Mouse (Mus musculus) kidney, postnatal 0 days (tissue): ENCODE data around the gene Slc46a1. TPM values are rescaled to one million over a fixed set of nuclear protein-coding genes. Genes with fewer than 3 reads are reported as not detected.

Source experiments
- ATAC-seq: fragments of 200-750 bp; cut with Nextera tagmentation; replicated peaks from 2 replicates; pipeline ENCODE4 v1.8.0; 2017; ENCODE audit warnings: low read depth, moderate number of reproducible peaks, moderate TSS enrichment, moderate library complexity; ENCODE audit not compliant: low FRiP score
- DNase-seq: peaks from one replicate; pipeline ENCODE4 v3.0.0-alpha.2; 2016; ENCODE audit warnings: low spot score
- H3K27ac ChIP-seq: fragments of 300-500 bp; sonication (generic); 2 replicates; pipeline ENCODE4 v1.5.1; 2014; ENCODE audit warnings: mild to moderate bottlenecking
- H3K27me3 ChIP-seq: fragments of 300-500 bp; sonication (generic); 2 replicates; pipeline ENCODE4 v1.6.1; 2014; ENCODE audit warnings: low read length, mixed read lengths; ENCODE audit not compliant: insufficient read depth
- H3K36me3 ChIP-seq: fragments of 300-500 bp; sonication (generic); 2 replicates; pipeline ENCODE4 v1.6.1; 2014; ENCODE audit warnings: low read length, mixed read lengths; ENCODE audit not compliant: insufficient read depth
- H3K4me1 ChIP-seq: fragments of 300-500 bp; sonication (generic); replicated peaks from 2 replicates; pipeline ENCODE4 v1.6.1; 2014; ENCODE audit warnings: antibody characterized with exemption, low read length, mixed read lengths; ENCODE audit not compliant: insufficient read depth
- H3K4me2 ChIP-seq: fragments of 300-500 bp; sonication (generic); 2 replicates; pipeline ENCODE4 v1.6.1; 2014; ENCODE audit warnings: mild to moderate bottlenecking, low read length, moderate library complexity, mixed read lengths
- H3K4me3 ChIP-seq: fragments of 300-500 bp; sonication (generic); replicated peaks from 2 replicates; pipeline ENCODE4 v1.5.1; 2014; ENCODE audit warnings: low read depth, low read length
- H3K9ac ChIP-seq: fragments of 300-500 bp; sonication (generic); 2 replicates; pipeline ENCODE4 v1.6.1; 2014; ENCODE audit warnings: low read depth, low read length
- H3K9me3 ChIP-seq: fragments of 300-500 bp; sonication (generic); replicated peaks from 2 replicates; pipeline ENCODE4 v1.6.1; 2016; ENCODE audit warnings: low read length, inconsistent platforms, mixed read lengths
- CTCF ChIP-seq: IDR thresholded peaks from 2 replicates; pipeline ENCODE4 v1.5.1; 2016; ENCODE audit warnings: antibody characterized with exemption, low read depth, mild to moderate bottlenecking, moderate library complexity
- WGBS: fragments of 180-500 bp; shearing (Covaris S2); extraction: QIAGEN DNeasy Blood & Tissue Kit; methylation state at CpG from one replicate; pipeline ENCODE4 v1.1.7; 2014; 5-methylcytosine and 5-hydroxymethylcytosine counted together
- polyA plus RNA-seq: library from polyadenylated mRNA; unstranded; fragments of >200 nt; fragmentation: Nextera tagmentation; extraction: Ambion mirVana; gene quantifications from 2 replicates; pipeline ENCODE4 v1.2.1, GENCODE M21; 2015

Slc46a1 gene
- 21.7 and 23.4 TPM in 2 replicates for polyA plus RNA-seq

DNA sequence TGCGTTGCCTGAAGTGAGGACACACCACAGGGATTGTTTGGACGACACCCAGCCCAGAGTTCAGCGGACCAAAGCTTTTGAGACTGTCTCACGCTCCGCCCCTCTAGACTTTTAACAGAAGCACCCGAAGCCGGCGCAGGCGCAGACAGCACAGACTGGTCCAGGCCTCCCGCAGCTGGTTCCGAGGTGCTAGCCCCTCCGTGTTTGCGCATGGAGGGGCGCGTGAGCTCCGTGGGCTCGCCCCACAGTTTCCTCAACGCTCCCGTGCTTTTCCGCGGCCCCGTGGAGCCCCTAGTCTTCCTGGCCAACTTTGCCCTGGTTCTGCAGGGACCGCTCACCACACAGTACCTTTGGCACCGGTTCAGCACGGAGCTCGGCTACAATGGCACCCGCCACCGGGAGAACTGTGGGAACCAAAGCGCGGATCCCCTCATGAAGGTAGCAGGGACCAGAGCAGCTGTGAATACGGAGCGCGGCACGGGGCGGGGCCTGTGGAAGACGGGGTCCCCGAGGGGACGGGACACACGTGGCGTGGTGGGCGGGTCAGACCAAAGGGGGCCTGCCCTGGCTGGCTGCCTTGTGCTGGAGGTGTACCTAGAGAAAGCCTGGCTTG is at the start of gene Slc46a1:
Gene Slc46a1, plus strand, starts transcription at position 130 of the 613 bp plus-strand sequence.
- peak; percentile 95 for DNase-seq
- under 1% methylated on average over 41 of the region's 41 CpGs for WGBS
- Histone ChIP-seq H3K36me3 (no peaks in the 10 kb centered on the region), H3K9ac (peak within 1 kb of the TSS; percentile 84), H3K27me3 (no peaks in the 10 kb centered on the region), H3K27ac (peak within 1 kb of the TSS; percentile 90), H3K4me2 (peak within 1 kb of the TSS; percentile 99), H3K4me3 (peak within 1 kb of the TSS; percentile 69), H3K9me3 (no peaks in the 10 kb centered on the region), H3K4me1 (peaks cover 14% of the 10 kb centered on the region; the same call in 1 of the 2 replicates)
- TF ChIP-seq CTCF: no peak
- peak; percentile 93 for ATAC-seq

DNA sequence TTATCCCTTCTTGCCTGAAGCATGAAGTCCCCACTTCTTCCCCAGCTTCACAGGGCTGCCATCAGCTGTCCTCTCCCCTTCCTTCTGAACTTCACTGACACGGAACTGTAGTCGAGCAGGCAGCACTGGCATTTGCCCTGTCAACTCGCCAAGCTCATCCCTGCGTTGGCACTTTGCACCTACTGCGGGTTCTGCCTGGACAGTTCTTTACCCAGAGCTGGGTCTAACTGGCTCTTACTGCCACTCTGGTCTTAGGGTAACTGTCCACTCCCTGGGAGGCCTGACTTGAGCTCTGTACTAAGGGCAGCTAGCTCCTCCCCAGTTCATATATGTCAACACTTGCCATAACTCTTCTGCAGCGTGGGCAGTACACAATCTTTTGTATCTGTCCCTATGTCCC is 48.6 kb upstream of the Slc46a1 start:
- H3K27me3 ChIP-seq: no peaks in the 10 kb centered on the region
- peak; percentile 86 for ATAC-seq
- no peak for DNase-seq

DNA sequence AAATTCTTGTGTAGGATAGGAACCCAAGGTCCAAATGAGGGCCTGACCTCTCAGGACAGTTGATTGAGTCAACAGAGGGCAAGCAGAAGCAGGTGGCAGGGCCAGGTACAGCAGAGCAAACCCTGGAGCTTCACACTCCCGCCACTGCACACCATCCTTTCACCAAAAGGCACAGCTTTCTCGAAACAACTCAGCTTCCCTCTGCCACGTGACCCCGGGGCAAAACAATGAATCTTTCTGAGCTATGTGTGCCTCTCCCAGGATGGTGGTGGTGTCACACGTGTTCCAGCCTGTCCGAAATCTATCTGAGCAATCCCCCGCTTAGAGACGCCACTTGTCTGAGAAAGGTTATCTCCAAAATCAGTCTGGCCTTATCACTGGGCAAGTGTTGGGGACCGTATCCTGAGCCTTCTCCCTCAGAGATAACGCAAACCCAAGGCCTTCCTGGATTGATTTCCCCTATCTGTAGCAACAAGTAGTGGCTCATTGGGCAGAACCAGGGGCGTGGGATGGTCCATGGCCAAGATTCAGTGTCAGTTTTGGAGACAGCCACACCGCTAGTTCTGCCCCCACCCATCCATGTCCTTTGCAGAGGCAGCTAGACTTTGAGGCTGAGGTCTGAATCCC is 45.1 kb upstream of the Slc46a1 start:
- Histone ChIP-seq H3K4me3 (no peak overlapping the region), H3K27me3 (peaks cover 5% of the 10 kb centered on the region; the same call in 1 of the 2 replicates), H3K4me1 (no peaks in the 10 kb centered on the region), H3K9me3 (no peaks in the 10 kb centered on the region), H3K4me2 (0 out of 2 replicates have a peak overlapping the region, but pooled peaks have one; percentile 6), H3K36me3 (no peaks in the 10 kb centered on the region), H3K9ac (no peak overlapping the region), H3K27ac (no peak overlapping the region)
- no peak for TF ChIP-seq CTCF
- DNase-seq: no peak
- WGBS: 40% methylated on average over 12 of the region's 12 CpGs
- ATAC-seq: no peak

More for the DNA sequence above, 48.6 kb upstream of the Slc46a1 start:
- Histone ChIP-seq H3K4me3 (no peak overlapping the region), H3K9ac (no peak overlapping the region), H3K4me1 (no peaks in the 10 kb centered on the region), H3K9me3 (no peaks in the 10 kb centered on the region), H3K4me2 (no peak overlapping the region), H3K36me3 (no peaks in the 10 kb centered on the region), H3K27ac (peak overlapping the region; percentile 70)
- WGBS: 56% methylated on average over 6 of the region's 6 CpGs
- TF ChIP-seq CTCF: no peak

DNA sequence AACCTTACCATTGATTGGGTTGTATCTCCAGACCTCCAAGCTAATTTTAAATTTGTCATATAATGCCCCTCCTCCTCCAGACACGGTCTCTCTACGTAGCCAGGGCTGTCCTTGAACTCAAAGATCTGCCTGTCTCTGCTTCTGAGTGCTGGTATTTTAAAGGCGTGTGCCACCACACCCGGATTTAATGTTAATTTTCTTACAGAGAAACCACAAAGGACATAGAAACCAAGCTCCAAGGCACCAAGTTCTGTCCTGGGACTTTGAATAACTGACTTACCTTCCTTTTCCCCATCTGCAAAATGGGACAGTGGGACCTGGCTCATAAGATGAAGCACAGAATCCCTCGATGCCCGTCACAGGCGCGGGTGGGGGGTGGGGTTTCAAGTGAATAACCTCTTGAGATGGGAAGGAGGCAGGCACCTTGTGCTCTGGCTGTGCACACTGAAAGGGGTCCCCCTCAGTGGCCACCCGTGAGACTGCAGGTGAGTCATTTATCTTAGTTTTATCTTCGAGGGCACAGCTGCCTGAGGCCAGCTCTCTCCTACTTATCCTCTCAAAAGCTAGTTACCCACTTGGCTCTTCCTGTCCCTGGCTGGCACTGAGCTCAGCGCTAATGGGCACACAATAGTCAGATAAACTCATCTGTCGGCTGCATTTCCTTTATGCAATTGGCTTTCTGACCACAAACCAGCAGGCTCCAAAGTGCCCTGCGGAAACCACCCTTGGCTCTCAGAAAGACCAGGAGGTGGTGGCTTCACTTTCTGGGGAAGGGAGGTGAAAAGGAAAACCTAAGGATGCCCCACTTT is 44.1 kb upstream of the Slc46a1 start:
- 0 out of 2 replicates have a peak overlapping the region, but pooled peaks have one; percentile 0 for H3K4me3 ChIP-seq
- peak overlapping the region; percentile 70; the same call in 1 of the 2 replicates for H3K27ac ChIP-seq
- DNase-seq (no peak), ATAC-seq (0 out of 2 replicates have a peak, but pooled peaks have one; percentile 10)
- no peak overlapping the region for H3K9ac ChIP-seq
- no peaks in the 10 kb centered on the region for H3K36me3 ChIP-seq
- WGBS: 62% methylated on average over 13 of the region's 13 CpGs
- no peak for TF ChIP-seq CTCF
- H3K27me3 ChIP-seq: peaks cover 5% of the 10 kb centered on the region; the same call in 1 of the 2 replicates
- no peaks in the 10 kb centered on the region for H3K9me3 ChIP-seq
- no peaks in the 10 kb centered on the region for H3K4me1 ChIP-seq
- peak overlapping the region; percentile 29; the same call in 1 of the 2 replicates for H3K4me2 ChIP-seq

DNA sequence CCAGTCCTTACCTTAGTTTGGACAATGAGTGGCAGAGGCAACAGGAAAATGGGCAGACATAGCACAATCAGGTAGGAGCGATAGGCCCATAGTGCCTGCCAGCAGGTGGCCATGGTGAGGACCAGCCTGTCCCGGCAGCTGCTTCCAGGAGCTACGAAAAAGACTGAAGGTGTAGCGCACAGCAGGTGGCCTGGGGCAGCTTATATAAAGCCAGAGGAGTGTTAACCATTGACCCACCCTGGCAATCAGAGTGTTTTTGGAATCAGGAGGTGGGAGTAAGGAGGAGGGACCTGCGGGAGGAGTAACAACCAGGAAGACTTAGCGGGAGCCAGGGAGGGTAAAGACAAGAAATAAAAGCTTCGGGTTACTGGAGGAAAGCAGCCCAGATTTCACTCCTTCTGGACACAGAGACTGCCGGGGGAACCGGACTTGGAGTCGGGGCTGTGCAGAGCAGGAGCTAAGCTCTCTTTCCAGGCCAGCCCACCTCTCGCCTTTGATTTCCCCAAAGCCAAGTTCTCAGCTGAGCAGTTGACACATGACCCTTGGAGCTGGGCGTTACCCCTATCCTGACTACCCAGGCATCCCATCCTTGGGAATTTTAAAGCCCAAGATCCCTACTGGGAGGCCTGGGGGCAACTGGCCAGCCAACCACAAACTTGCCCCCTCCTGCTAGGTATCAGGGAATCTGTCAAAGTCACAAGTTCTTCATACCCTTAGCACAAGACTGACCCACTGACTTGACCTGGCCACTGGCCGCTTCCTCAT is 43.3 kb upstream of the Slc46a1 start, which contains the start of gene Slc13a2:
Gene Slc13a2, minus strand, starts transcription at position 163 of the 765 bp plus-strand sequence.
- Histone ChIP-seq H3K4me3 (0 out of 2 replicates have a peak within 1 kb of the TSS, but pooled peaks have one; percentile 0), H3K4me2 (peak within 1 kb of the TSS; percentile 36), H3K36me3 (no peaks in the 10 kb centered on the region), H3K27ac (peak within 1 kb of the TSS; percentile 70), H3K9me3 (no peaks in the 10 kb centered on the region), H3K27me3 (peaks cover 5% of the 10 kb centered on the region; the same call in 1 of the 2 replicates), H3K4me1 (no peaks in the 10 kb centered on the region), H3K9ac (no peak within 1 kb of the TSS)
- DNase-seq: peak; percentile 63
- TF ChIP-seq CTCF: peak; percentile 46; the same call in 1 of the 2 replicates
- ATAC-seq: peak; percentile 71
- WGBS: 8% methylated on average over 13 of the region's 13 CpGs
